Comparison of ENCODE assay signal across 9 mouse cellular contexts in the genomic region with DNA sequence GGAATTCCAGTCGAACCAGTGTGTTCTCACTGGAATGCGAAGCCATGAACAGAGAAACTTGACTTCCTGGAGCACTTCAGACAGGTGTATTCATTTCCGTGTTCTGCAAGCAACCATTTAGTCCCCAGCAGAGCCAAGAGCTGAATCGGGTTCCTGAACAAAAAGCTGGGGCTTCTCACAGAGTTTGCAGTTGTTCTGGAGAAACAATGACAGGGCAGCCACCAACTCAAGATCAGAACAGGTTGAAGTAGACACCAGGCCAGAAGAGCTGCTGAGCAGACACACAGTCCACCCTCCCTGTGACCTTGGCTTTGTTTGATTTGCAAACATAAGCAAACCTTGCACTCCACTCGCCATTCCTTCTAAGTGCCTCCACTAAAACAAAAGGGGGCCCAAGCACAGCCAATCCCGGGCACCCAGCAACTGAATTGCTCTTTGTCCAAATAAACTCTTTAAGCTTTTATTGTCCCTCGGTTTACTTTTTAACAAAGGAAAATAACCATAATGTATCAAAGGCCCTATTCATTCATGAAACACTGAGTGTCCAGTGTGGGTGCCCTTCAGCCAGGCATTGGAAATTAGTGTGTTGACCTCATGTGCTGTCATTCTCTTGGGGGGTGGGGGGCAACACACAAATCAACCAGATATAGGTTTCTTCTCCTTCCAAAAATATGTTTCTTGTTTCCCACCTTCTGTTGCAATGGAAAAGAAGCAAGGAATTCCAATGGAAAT.
DNase-seq lines count a peak whose midpoint lies in the region; ATAC-seq and TF ChIP-seq lines count a peak whose summit lies in the region.
"Had no signal": no experiment of that assay in that cellular context is flagged by ENCODE, and none has a peak within 500 bp of the region (broad histone marks: within the 10 kb centered on the region; RNA-seq: fewer than 3 reads in every experiment).

No protein-coding gene starts in this region.

- no peak for TF ChIP-seq EP300 in stomach, postnatal 0 days (optimal IDR thresholded peaks at IDR 0.05)

- ATAC-seq in hindbrain, embryonic 12.5 days (ENCODE audit: low FRiP score) = no peak
- ATAC-seq in neural tube, embryonic 12.5 days (ENCODE audit: low FRiP score, low read depth) = 0 out of 2 replicates have a peak, but pooled peaks have one; percentile 25
- ATAC-seq in stomach, postnatal 0 days (ENCODE audit: low FRiP score, low TSS enrichment) = peak; percentile 85

- H3K27me3 ChIP-seq in hindbrain, embryonic 10.5 days (ENCODE audit: insufficient read depth, poor library complexity, severe bottlenecking) = no peaks in the 10 kb centered on the region
- H3K27me3 ChIP-seq in hindbrain, embryonic 12.5 days = no peaks in the 10 kb centered on the region
- H3K27me3 ChIP-seq in neural tube, embryonic 12.5 days (replicated peaks) = no peaks in the 10 kb centered on the region
- no peaks in the 10 kb centered on the region for H3K27me3 ChIP-seq in stomach, postnatal 0 days (ENCODE audit: control insufficient read depth, insufficient read depth, low read length)

- no peaks in the 10 kb centered on the region for H3K36me3 ChIP-seq in hindbrain, embryonic 10.5 days
- no peaks in the 10 kb centered on the region for H3K36me3 ChIP-seq in hindbrain, embryonic 12.5 days
- no peaks in the 10 kb centered on the region for H3K36me3 ChIP-seq in neural tube, embryonic 12.5 days
- no peaks in the 10 kb centered on the region; the same call in 1 of the 2 replicates for H3K36me3 ChIP-seq in stomach, postnatal 0 days (ENCODE audit: control insufficient read depth, insufficient read depth, low read length)

- TF ChIP-seq CTCF in stomach, postnatal 0 days (IDR thresholded peaks at IDR 0.05; ENCODE audit: low read depth) = no peak

- no peaks in the 10 kb centered on the region for H3K9me3 ChIP-seq in hindbrain, embryonic 10.5 days
- no peaks in the 10 kb centered on the region for H3K9me3 ChIP-seq in hindbrain, embryonic 12.5 days (replicated peaks)
- no peaks in the 10 kb centered on the region for H3K9me3 ChIP-seq in neural tube, embryonic 12.5 days
- no peaks in the 10 kb centered on the region for H3K9me3 ChIP-seq in stomach, postnatal 0 days (ENCODE audit: control insufficient read depth, low read length)
- H3K9me3 ChIP-seq: G1E had no signal

- no peak for DNase-seq in hindbrain, embryonic 10.5 days (ENCODE audit: low spot score)
- DNase-seq in neural tube, embryonic 10.5 days (ENCODE audit: extremely low spot score, low spot score) = no peak
- DNase-seq in large intestine, adult 2 months (ENCODE audit: low read depth, low spot score) = peak; percentile 90
- DNase-seq in stomach, postnatal 0 days (ENCODE audit: low spot score) = peak; percentile 63
- DNase-seq in right cerebral cortex, postnatal 25 days = no peak
- DNase-seq in frontal cortex, postnatal 36 days (ENCODE audit: low spot score in 2 of 2) = no peak

- H3K9ac ChIP-seq in hindbrain, embryonic 12.5 days = no peak overlapping the region
- no peak overlapping the region for H3K9ac ChIP-seq in neural tube, embryonic 12.5 days
- no peak overlapping the region for H3K9ac ChIP-seq in stomach, postnatal 0 days (ENCODE audit: low read length)

- H3K4me3 ChIP-seq in hindbrain, embryonic 10.5 days = no peak overlapping the region
- H3K4me3 ChIP-seq in hindbrain, embryonic 12.5 days = no peak overlapping the region
- no peak overlapping the region for H3K4me3 ChIP-seq in neural tube, embryonic 12.5 days
- no peak overlapping the region for H3K4me3 ChIP-seq in stomach, postnatal 0 days (ENCODE audit: low read depth, low read length)

- WGBS in hindbrain, embryonic 10.5 days = 57% methylated on average over 7 of the region's 7 CpGs
- 39% methylated on average over 7 of the region's 7 CpGs for WGBS in hindbrain, embryonic 12.5 days
- 31% methylated on average over 7 of the region's 7 CpGs for WGBS in neural tube, embryonic 12.5 days
- 23% methylated on average over 7 of the region's 7 CpGs for WGBS in large intestine, adult 2 months
- WGBS in stomach, postnatal 0 days = 22% methylated on average over 7 of the region's 7 CpGs

- H3K27ac ChIP-seq in hindbrain, embryonic 10.5 days = peak overlapping the region; percentile 53; the same call in 1 of the 2 replicates
- H3K27ac ChIP-seq in hindbrain, embryonic 12.5 days = no peak overlapping the region
- no peak overlapping the region for H3K27ac ChIP-seq in neural tube, embryonic 12.5 days
- peak overlapping the region; percentile 75 for H3K27ac ChIP-seq in stomach, postnatal 0 days (replicated peaks)

- H3K4me2 ChIP-seq in hindbrain, embryonic 12.5 days (replicated peaks) = no peak overlapping the region
- H3K4me2 ChIP-seq in neural tube, embryonic 12.5 days (replicated peaks) = no peak overlapping the region
- no peak overlapping the region for H3K4me2 ChIP-seq in stomach, postnatal 0 days (replicated peaks; ENCODE audit: low read depth)

- H3K4me1 ChIP-seq in hindbrain, embryonic 10.5 days (replicated peaks) = peaks cover 39% of the 10 kb centered on the region
- H3K4me1 ChIP-seq in hindbrain, embryonic 12.5 days = peaks cover 24% of the 10 kb centered on the region
- peaks cover 14% of the 10 kb centered on the region for H3K4me1 ChIP-seq in neural tube, embryonic 12.5 days
- H3K4me1 ChIP-seq in stomach, postnatal 0 days (replicated peaks; ENCODE audit: control insufficient read depth, insufficient read depth) = peaks cover 9% of the 10 kb centered on the region

Comparison
In these comparisons a context has a peak if more than half of its experiments do, and no peak if none do; other contexts are left out.
1. H3K27ac ChIP-seq: peak in hindbrain, embryonic 10.5 days (single experiment) and stomach, postnatal 0 days (single experiment); none in hindbrain, embryonic 12.5 days (single experiment) and neural tube, embryonic 12.5 days (single experiment).
2. DNase-seq: peak in large intestine, adult 2 months (single experiment) and stomach, postnatal 0 days (single experiment); none in hindbrain, embryonic 10.5 days (single experiment), neural tube, embryonic 10.5 days (single experiment), right cerebral cortex, postnatal 25 days (single experiment) and frontal cortex, postnatal 36 days (0 of 2).